ENCODE assay signal across 10 mouse cellular contexts in the genomic region with DNA sequence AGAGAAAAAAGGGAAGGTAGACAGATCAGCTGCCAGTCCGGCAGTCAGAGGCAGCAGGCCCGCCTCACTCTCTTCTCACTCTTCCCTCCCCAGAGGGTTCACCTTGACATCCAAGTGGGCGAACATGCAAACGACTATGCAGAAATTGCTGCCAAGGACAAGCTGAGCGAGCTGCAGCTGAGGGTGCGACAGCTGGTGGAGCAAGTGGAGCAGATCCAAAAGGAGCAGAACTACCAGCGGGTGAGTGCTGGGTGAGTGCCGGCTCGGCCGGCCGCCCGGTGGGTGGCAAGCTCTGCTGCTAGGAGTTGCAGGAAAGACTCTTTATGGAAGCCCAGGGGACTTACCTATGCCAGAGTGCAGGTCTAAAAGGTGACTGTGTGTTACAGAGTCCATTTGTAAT. TPM values are rescaled to one million over a fixed set of nuclear protein-coding genes. Genes with fewer than 3 reads are reported as not detected.
DNase-seq lines count a peak whose midpoint lies in the region; TF ChIP-seq lines count a peak whose summit lies in the region.
"Had no signal": no experiment of that assay in that cellular context is flagged by ENCODE, and none has a peak within 500 bp of the region (broad histone marks: within the 10 kb centered on the region; RNA-seq: fewer than 3 reads in every experiment).

No protein-coding gene starts in this region.

- H3K4me3 ChIP-seq in left cerebral cortex, adult 2 months = peak overlapping the region; percentile 30; the same call in 1 of the 2 replicates

- peak; percentile 67 for DNase-seq in adrenal gland, adult 2 months
- no peak for DNase-seq in adrenal gland, postnatal 4 days (ENCODE audit: low spot score in 2 of 2)
- DNase-seq in adrenal gland, postnatal 14 days = peak; percentile 69
- DNase-seq in frontal cortex, postnatal 14 days (ENCODE audit: low spot score in 2 of 2) = peak; percentile 33 to 61
- peak; percentile 45 to 66 for DNase-seq in left cerebral cortex, adult 2 months (ENCODE audit: extremely low spot score in 1 of 2, low spot score in 2 of 2)
- DNase-seq in kidney, postnatal 25 days = no peak
- no peak for DNase-seq in thymus, postnatal 0 days (ENCODE audit: low spot score)
- DNase-seq in urinary bladder, postnatal 36 days (ENCODE audit: low spot score in 2 of 2) = no peak
- DNase-seq: kidney, adult 2 months; liver had no signal

- H3K27ac ChIP-seq in left cerebral cortex, adult 2 months = peak overlapping the region; percentile 57

- no peak for TF ChIP-seq CTCF in left cerebral cortex, adult 2 months (IDR thresholded peaks at IDR 0.05)

- intact Hi-C loops in left cerebral cortex, adult 2 months (cut with DNase I) = no loop called here

RNA-seq across cellular contexts. Expression of gene B4galt7, which starts 4.3 kb away (rescaled TPM):
- 10 to 100 TPM; 13.0 to 13.7 TPM for total RNA-seq in adrenal gland, adult 2 months (2021)
- 20.9 and 22.7 TPM in 2 replicates for polyA plus RNA-seq in adrenal gland, adult 2 months (2012; rRNA removed)
- 10 to 100 TPM; 16.5 to 18.8 TPM for total RNA-seq in adrenal gland, postnatal 4 days (2021)
- 11.6 and 15.4 TPM in 2 replicates for total RNA-seq in adrenal gland, postnatal 14 days (2021)
- total RNA-seq in left cerebral cortex, adult 2 months (2021) = 10 to 100 TPM; 24.7 to 25.8 TPM
- 20.2 and 24.1 TPM in 2 replicates for polyA plus RNA-seq in thymus, postnatal 0 days (2015; fragmentation: Nextera tagmentation; extraction: Ambion mirVana)

RNA-seq across cellular contexts. Expression of gene Tmed9, which starts 21.8 kb away (rescaled TPM):
- total RNA-seq in adrenal gland, adult 2 months (2021) = 100 to 1,000 TPM; 127 to 184 TPM
- polyA plus RNA-seq in adrenal gland, adult 2 months (2012; rRNA removed) = 54.9 and 71.9 TPM in 2 replicates
- total RNA-seq in adrenal gland, postnatal 4 days (2021) = 100 to 1,000 TPM; 167 to 169 TPM
- 145 and 156 TPM in 2 replicates for total RNA-seq in adrenal gland, postnatal 14 days (2021)
- total RNA-seq in left cerebral cortex, adult 2 months (2021) = 100 to 1,000 TPM; 128 to 141 TPM
- 117 and 129 TPM in 2 replicates for polyA plus RNA-seq in thymus, postnatal 0 days (2015; fragmentation: Nextera tagmentation; extraction: Ambion mirVana)

RNA-seq across cellular contexts. Expression of gene Fam193b, which starts 24.5 kb away (rescaled TPM):
- total RNA-seq in adrenal gland, adult 2 months (2021) = 10 to 100 TPM; 32.0 to 41.2 TPM
- polyA plus RNA-seq in adrenal gland, adult 2 months (2012; rRNA removed) = 99.6 and 110 TPM in 2 replicates
- total RNA-seq in adrenal gland, postnatal 4 days (2021) = 10 to 100 TPM; 61.6 to 76.7 TPM
- 42.5 and 50.2 TPM in 2 replicates for total RNA-seq in adrenal gland, postnatal 14 days (2021)
- 10 to 100 TPM; 90.5 to 98.1 TPM for total RNA-seq in left cerebral cortex, adult 2 months (2021)
- polyA plus RNA-seq in thymus, postnatal 0 days (2015; fragmentation: Nextera tagmentation; extraction: Ambion mirVana) = 39.6 and 50.0 TPM in 2 replicates

RNA-seq across cellular contexts. Expression of gene Caml, which starts 27.4 kb away (rescaled TPM):
- total RNA-seq in adrenal gland, adult 2 months (2021) = 10 to 100 TPM; 30.9 to 32.4 TPM
- polyA plus RNA-seq in adrenal gland, adult 2 months (2012; rRNA removed) = 12.9 and 13.2 TPM in 2 replicates
- total RNA-seq in adrenal gland, postnatal 4 days (2021) = 10 to 100 TPM; 40.7 to 41.4 TPM
- total RNA-seq in adrenal gland, postnatal 14 days (2021) = 25.4 and 27.9 TPM in 2 replicates
- 10 to 100 TPM; 42.6 to 45.3 TPM for total RNA-seq in left cerebral cortex, adult 2 months (2021)
- polyA plus RNA-seq in thymus, postnatal 0 days (2015; fragmentation: Nextera tagmentation; extraction: Ambion mirVana) = 35.9 and 38.3 TPM in 2 replicates

RNA-seq across cellular contexts. Expression of gene Ddx46, which starts 39.5 kb away (rescaled TPM):
- total RNA-seq in adrenal gland, adult 2 months (2021) = 10 to 100 TPM; 33.6 to 40.4 TPM
- 6.8 and 9.1 TPM in 2 replicates for polyA plus RNA-seq in adrenal gland, adult 2 months (2012; rRNA removed)
- 10 to 100 TPM; 57.1 to 57.2 TPM for total RNA-seq in adrenal gland, postnatal 4 days (2021)
- 35.1 and 41.8 TPM in 2 replicates for total RNA-seq in adrenal gland, postnatal 14 days (2021)
- 10 to 100 TPM; 48.5 to 50.3 TPM for total RNA-seq in left cerebral cortex, adult 2 months (2021)
- polyA plus RNA-seq in thymus, postnatal 0 days (2015; fragmentation: Nextera tagmentation; extraction: Ambion mirVana) = 37.0 and 39.1 TPM in 2 replicates

Comparison
In these comparisons a context has a peak if more than half of its experiments do, and no peak if none do; other contexts are left out.
1. DNase-seq: peak in adrenal gland, adult 2 months (single experiment), adrenal gland, postnatal 14 days (single experiment), frontal cortex, postnatal 14 days (2 of 2) and left cerebral cortex, adult 2 months (2 of 2); none in adrenal gland, postnatal 4 days (0 of 2), kidney, postnatal 25 days (0 of 2), thymus, postnatal 0 days (single experiment) and urinary bladder, postnatal 36 days (0 of 2).